Mouse (Mus musculus) mesoderm, embryonic 11.5 days (tissue): ENCODE data around the gene Gpc6.

Experiments used
- DNase-seq: peaks from one replicate; pipeline ENCODE4 v3.0.0-alpha.2; 2012; ENCODE audit warnings: low read depth, low spot score

Gene Gpc6

DNA sequence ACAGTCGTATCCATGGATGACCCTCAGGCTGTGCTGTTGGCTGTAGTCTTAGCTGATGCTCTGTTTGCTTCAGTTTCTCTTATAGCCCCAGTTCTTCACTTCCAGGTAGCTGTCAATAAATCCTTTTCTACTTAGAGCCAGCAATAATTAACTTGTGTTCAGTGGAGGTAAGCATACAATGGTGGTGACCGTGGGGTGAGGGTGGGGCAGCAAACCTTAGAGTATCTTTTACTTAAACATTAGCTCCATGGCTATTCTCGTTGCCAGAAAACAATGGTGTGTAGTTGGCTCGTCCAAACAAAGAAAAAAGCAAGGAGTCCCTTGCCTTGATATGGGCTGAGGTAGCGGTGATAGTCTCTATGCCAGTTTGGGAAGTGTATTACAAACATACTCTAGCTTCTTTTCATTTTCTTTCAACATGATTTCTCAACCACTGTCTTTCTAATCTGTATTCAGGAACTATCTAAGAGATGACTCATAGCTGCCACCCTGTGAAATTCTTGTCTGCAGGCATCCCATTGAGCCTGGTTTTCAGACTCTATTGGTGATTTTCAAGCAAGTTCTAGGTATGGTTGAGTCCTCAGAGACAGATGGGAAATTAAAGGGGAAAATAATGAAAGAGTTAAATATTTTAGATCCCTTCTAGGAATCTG is 22.9 kb downstream of the Gpc6 start:
- DNase-seq: no peak

DNA sequence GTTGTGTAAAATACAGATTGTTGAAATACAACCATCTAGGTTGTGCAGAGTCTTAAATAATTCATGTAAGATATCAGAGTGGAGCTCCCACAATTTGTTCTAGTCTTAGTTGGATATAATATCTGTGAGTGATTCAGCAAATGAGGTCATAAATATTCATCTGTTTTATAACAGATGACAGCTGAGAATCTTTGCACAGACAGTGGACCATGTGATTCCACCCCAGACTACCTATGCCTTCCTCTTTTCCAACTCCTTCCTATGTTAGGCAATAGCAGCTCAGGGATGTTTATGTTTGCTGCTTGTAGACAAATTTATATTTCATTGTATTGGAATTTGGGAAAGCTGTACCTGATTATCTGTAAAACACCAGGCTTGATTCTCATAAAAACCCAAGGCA is 32.0 kb downstream of the Gpc6 start:
- DNase-seq: no peak

DNA sequence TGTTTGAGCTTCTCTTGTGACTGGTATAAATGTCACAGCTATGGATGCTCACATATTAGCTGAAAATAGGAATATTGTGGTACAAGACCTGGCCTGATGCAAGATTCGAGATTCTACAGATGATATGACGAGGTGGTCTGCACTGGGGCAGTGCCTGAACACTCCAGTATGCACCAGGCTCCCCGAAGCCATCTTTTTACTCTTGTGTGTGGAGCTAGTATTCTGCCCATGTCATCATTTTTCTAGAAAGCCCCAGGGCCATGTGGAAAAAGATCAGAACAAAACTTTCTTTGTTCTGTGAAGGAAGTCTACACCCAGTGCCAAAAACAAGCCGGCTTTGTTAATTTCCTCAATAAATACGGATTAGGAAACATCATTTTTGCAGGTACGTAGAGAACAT is 39.7 kb downstream of the Gpc6 start:
- no peak for DNase-seq

DNA sequence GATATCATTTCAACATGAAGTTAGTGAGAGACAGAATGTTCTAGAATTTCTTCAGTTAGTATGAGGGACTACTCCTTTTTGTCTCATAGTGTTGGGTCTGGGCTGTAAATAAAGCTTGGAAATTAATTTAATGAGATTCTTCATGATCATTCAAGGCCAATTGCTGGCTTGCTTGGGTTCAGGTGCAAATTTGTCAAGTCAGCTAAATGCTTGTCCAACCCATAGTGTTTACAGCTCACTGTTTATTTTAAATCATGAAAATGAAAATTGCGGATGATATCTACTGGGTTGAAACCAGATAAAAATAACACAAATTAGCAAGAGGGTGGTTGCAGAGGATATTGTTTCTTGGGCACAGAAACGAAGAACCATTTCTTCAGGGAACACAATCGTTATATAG is 49.6 kb downstream of the Gpc6 start:
- DNase-seq: no peak

DNA sequence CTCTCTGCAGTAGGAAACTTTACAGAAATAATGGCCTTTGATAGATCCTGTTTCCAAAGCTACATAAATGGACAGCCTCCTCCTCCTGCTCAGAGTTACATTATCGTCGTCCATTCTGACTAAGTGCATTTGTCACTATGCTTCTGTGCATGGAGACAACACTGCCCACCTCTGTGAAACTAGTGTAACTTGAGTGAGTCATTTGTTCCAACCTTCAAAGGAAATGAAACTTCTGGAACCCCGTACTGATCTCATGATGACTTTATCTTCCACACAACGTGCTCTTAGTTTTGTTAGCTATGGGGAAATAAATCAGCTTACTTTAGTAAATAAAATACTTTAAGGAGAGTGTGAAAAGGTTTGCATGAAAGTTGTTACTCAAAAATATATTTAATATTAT is 50.1 kb downstream of the Gpc6 start:
- no peak for DNase-seq

DNA sequence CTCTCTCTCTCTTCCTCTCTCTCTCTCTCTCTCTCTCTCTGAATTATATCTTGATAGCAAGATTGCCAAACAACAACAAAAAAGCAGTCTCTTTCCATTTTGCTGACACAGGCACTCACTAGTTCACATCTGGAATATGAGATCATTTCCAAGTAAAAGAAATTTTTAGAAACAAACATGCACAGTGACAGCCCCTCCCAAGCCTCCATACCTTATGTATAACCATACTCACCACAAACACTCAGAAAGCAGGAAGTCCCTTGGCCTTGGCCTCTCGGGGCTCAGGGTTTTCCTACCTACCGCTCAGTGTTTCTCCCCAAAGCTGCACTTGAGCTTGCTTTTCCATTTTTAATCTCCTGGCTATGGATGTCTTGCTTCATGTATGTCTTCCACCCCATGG is 52.1 kb downstream of the Gpc6 start:
- no peak for DNase-seq

DNA sequence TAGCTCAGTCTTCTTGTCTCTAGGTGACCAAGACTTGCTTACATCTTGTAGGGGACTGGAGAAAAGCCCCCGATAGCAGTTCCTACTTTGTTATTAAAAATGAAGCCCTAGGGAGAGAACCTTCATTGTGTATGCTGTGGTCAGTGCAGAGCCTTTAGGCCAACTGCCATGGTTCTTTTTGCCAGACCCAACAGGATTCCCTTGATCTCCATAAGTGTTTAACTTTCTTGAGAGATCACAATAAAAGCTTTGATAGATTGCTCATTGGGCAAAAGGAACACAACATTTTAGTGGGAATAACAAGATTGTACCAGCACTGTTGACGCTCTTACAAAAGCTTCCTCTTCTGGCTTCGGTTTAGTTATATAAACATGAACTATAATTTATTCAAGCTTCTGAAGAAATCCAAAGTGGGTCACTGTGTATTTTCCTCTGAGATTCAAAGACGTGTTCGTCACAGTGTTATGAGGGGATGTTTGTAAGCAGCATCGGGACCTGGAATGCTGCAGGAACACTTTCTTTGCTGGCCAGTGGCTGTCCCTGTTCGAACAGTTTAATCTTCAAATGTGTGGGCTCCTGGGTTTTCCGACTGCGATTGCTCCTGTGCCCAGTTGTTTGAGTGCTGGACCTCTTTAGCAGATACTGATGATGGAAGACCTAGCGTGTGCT is 54.7 kb downstream of the Gpc6 start:
- no peak for DNase-seq

DNA sequence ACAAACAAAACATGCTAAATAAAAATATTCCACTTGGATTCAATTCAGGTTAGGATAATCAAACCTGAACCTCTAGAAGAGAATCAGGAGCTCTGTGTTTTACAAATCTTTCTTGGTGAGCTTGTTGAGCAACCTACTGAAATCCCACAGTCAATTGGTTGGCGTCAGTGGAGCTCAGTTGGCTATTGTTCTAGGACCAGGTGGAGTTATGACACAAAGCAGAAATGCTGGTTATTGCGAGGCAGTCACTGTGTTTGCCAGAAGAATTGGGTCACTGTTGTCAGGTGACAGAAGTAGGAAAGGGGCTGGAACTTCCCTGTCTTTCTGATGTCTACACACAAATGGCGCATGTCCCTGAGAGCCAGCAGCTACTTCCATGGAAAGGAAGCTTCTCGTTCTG is 56.6 kb downstream of the Gpc6 start:
- DNase-seq: no peak

DNA sequence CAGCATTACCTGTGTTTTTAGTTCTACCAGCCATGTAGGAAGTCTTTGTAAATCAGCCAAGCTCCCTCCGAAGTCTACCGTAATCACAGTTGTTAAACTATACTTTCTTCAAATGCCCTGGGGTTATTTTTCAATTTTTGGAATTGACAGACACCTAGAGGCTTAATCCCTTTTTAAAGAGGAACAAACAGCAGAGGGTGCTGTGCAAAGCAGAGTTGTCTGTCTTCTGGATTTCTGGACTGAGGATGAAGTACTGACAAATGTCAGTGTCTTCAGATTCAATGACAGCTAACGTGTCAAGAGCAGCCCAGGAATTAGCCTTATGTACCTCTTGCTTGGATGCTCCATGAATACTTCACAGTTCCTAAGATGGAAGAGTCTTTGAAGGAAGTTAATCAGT is 62.2 kb downstream of the Gpc6 start:
- DNase-seq: no peak

DNA sequence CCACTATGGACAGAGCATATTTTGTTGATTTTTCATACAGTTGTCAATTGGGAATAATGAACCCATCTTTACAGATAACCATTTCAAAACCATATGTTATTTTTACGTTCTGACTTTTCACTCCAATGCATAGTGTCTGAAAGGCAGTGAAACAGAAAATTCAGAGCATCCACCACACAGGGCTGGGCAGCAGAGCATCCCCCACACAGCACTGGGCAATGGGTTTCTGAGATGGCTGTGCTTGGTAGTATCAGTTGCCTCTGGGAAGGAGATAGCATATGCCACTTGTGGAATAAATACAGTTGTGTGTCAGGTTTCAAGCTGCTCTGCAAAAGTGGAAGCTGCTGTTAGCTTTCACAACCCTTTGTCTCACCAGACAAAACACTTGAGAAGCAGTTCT is 75.3 kb downstream of the Gpc6 start:
- DNase-seq: no peak

DNA sequence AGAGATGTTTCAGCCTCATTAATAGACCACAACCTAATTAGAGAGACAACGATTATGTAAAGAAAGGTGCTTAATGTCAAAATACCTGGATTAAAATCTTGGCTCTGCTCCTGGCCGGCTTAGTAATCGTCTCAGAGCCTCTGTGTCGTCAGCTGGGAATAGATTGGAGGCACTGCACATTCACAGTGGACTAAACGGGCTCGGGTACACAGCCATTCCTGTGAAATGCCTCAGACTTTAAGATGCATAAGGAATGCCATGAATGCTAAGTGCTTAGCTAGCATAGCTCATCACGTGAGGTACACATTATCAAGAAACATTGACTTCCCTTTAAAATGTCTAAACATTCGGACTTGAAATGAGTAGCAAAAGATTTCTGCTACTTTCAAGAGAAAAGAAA is 77.2 kb downstream of the Gpc6 start:
- no peak for DNase-seq

DNA sequence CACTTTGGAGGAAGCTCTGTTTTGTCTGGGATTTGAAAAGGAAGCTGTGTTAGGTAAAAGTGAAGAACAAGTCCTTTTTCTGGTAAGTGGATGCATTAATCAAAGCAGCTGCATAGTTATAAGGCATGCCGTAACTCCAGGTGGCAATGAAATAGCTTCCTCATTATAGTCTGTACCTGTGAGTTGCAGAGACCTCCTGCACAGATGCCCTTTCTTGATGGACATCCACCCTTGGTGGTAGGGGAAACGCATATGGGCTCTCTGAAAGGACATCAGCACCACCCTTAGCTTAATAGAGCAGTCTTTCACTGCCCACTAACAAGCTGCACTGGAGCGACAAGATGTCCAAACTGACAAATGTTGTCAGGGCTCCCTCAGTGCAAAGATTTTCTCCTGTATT is 83.7 kb downstream of the Gpc6 start:
- DNase-seq: no peak

DNA sequence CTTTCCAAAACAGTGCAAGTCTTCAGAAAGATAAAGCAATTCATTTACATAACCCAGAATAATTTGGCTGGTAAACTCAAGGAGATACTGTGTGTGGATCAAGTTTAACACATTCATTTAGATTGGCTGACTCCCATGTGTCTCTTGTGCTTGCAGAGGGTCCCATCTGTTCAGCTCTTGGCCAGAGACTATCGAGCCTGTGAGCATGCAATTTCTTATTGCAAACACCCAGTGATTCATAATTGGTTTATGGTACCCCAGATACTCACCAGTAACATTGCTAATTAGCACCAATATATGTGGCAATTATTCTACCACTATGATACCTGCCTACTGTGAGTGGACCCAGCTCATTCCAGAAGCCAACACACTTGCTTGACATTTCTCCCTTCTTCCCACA is 87.9 kb downstream of the Gpc6 start:
- DNase-seq: no peak

DNA sequence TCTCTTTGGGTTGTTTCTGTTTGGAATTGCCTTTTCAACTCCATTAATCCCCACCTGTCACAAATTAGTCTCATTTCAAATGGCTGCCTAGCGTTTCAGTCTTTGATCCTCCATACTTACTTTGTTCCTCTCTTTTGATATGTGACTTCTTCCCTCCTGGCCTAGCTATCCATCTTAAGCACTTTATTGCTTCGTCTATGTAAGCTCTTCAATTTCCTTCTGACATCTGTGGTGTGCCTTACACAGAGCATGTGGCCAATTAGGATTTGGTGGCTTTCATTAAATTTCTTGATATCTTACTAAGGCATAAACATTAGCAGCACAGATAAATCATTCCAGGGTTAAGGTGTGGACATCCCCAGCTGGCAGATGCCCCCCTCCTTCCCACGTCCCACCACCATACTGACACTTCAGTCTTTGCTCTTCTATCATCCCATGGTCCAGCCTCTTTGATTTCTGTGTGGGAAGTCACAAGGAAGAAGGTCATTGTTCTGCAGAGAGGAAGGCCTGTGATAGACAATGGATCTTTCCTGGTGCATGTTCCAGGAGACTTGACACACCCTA is 88.5 kb downstream of the Gpc6 start:
- DNase-seq: peak; percentile 15

DNA sequence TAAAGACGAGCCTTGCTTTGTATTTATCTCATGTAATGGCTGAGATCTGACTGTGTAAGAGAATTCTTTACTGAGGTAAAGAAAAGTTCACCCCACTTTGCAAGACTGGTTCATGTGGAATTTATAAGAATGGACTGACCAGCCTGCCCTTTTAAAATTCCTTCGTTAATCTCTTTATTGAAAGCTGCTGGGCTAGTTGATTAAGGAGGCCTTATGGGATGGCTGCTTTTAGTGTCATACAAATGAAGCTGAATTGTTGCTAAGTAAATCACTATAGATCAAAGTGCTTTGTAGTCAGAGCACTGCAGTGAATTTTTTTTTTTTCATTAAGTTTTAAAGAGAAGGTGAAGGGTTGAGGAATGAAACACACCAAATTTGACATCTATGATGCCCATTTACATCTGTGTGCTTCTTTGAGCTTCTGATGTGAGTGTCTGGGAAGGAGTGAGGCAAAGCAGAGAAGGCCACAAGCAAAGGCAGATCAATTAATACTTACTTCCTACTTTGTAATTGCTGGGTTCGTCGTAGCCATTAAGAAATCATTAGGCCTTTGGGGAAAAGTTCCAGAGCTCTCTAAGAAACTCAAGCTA is 90.3 kb downstream of the Gpc6 start:
- peak; percentile 20 for DNase-seq

DNA sequence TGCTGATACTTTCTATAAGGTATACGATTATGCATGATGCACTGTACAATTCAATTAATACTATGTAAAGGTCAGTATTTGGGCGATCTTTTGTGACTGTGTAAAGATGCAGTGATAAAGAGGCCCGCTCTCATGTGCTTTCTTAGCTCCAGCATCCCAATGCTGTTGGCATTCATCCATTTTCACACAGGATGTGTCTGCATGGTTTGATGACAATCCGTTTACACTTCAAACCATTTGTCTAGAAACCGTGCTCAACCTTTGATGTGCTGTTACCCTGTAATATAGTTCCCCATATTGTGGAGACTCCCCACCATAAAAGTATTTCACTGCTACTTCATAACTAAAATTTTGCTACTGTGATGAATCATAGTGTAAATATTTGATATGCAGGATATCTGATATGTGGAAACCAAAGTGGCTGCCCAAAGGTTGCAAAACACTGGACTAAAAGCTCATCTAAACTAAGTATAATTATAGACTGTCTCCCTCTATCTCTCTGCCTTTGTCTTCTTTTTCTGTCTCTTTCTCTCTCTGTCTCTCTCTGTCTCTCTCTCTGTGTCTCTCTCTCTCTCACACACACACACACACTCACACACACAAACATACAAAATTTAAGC is 97.2 kb downstream of the Gpc6 start:
- DNase-seq: no peak

DNA sequence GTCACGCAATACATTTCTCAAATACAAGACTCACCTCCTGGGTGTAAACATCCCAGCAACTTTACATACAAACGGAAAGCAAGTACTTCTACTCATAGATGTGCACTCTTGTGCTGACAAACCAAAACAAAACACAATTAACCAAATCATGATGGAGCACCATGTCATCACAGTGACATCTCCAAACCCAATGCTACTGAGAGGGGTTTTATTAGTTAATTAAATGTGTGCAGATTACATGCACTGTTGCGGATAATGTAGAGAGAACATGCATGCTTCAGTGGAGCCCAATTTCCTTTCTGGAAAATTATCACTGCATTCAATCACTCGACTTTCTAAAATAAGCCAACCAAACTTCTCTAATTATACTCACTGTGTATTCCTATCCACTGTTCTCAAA is 109.0 kb downstream of the Gpc6 start:
- DNase-seq: no peak

DNA sequence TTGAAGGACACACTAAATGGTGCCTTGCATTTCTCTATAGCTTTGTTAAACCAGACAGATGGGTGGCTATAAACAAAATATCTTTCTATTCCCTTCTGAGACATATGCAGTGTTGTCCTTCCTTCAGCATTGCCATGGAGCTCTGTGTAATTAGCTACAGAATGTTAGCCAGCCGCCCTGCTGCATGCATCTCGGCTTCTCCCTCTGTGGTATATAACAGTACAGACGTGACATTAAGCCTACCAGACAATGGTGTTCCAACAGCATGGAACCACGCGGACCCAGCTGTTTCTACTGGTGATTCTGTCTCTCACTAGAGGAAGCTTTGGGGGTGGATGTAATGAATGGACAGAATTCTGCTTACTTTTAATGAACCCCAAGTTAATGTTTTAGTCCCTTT is 115.9 kb downstream of the Gpc6 start:
- DNase-seq: no peak

DNA sequence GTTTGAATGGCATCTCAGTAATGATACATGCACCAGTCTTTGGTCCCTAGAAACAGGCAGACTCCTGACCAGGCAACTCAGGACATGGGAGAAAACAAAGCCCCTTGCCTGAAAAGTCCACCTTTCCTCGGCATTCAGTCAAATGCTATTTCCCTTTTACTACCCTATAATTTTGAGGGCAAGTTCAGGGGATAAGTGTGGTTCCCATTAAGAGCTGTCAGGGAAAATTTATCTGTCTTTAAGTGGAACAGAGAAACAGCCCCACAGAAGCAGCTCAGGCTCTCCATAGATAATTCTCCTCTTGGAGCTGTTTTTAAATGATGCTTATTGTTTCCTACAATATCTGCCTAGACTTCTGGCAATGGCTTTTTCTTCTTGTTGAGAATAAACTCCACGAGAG is 123.8 kb downstream of the Gpc6 start:
- DNase-seq: peak; percentile 59

DNA sequence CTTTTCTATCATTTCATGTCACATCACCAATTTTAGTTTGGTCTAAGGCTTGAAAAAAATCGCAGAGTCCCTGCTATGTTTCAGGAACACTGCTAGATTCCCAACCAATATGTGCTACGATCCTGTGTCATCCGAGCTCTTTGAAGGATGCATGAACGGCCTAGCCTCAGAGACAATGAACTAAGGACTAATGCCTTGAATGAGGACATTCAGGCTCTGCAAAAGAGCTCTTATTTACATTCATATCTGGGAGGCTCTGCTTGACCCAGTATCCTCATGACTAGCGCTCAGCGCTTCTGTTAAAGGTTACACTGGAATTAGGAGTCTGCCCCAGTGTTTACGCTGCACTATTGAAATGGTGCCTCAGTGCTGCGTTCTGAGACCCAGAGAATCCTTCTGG is 125.8 kb downstream of the Gpc6 start:
- no peak for DNase-seq

DNA sequence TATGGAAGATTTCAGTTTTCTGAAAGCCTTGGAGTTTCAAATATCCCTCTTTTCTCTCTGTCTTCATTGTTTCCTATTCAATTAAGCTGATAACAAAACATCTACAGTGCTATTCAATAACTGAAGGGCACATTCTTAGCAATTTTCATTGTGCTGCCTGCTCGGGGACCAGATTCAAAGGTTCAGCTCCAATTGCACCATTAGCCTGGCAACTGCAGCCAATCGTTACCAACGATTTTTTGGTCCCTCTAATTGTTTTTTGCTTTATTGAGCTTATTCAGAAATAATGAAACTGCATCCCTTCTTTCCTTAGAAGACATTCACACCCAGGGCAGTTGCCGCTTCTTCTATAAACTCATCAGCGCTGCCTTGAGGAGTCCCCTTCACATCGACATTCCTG is 128.2 kb downstream of the Gpc6 start:
- no peak for DNase-seq

DNA sequence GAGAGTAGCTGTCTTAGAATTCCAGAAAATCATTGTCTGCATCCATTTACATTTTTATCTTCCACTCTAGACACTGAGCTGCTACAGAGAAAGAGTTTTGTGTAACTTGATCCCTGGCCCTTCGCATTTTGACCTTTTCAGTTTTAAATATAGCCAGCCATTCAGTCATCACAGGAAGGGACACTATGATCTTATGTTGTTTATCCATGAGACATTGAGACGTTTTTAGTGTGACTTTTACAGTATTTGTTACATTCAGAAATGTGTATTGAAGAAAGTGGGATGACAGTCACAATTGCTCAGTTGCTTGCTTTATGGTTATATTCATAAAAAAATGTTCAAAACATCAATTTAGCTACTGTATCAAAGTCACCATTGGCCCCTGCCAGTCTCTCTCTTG is 130.0 kb downstream of the Gpc6 start:
- no peak for DNase-seq

DNA sequence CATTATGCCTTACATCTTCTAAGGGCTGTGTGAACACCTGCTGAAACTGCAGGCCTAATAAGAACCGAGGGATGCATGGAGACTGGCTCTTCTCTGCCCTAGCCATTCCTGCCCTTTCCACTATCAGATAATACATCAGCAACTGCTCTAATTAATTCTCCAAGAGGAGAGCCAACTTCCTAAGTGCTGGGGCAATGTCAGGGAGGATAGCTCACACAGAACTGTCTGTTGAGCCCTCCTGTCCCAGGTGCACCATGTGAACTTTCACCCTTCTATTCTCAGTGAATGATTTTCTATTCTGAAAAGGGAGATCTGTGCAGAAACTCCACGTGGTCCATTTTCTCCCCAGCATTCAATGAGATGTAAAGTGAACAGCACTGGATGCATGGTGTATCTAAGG is 136.0 kb downstream of the Gpc6 start:
- DNase-seq: no peak
